Mouse (Mus musculus) CD8-positive naive resting alpha-beta T cell, adult 2 months (primary cell): ENCODE measurements at regions not wholly inside any gene's neighbourhood (a gene's known extent, or its start where the extent isn't known, plus 50 kb on each side); places are given as distances from the start of the nearest gene placed in this dataset.
A peak's percentile ranks its signal among the peaks of the same experiment; 100 is the strongest.

Experiments
- DNase-seq, 2 experiments: peaks; one replicate each; pipeline ENCODE4 v3.0.0; 2022; ENCODE audit warnings: low read depth in 2 of 2, low spot score in 2 of 2

- DNase-seq = no peak
Measured at GRCm38 (mm10) chr4:31819521-31820259, 144.2 kb upstream of the Map3k7 start.

GRCm38 (mm10) chr4:31823574-31824348 is 140.1 kb upstream of the Map3k7 start:
- DNase-seq = peak; percentile 7 to 11

GRCm38 (mm10) chr4:31824518-31825437 is 139.1 kb upstream of the Map3k7 start:
- DNase-seq = no peak

GRCm38 (mm10) chr4:31825438-31825830 is 138.5 kb upstream of the Map3k7 start:
- no peak for DNase-seq

DNA sequence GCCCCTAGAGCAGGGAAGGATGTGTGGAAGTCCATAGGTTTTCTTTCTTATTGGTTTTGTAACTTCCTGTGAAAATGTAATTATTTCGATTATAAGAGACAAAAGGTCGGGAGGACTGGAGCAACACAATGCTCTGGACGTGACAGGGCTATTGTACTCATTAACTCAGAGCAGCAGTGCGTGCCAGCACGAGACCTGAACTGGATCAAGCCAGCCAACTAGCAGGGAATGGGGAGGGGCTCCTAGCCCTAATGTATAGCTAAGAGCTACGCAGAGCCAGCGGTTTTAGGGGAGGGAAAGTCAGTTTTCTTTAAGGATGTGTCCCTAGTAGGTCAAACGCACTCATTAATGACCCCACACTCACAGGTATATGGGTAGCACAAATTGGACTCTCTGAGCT is 137.2 kb upstream of the Map3k7 start:
- DNase-seq = no peak

DNA sequence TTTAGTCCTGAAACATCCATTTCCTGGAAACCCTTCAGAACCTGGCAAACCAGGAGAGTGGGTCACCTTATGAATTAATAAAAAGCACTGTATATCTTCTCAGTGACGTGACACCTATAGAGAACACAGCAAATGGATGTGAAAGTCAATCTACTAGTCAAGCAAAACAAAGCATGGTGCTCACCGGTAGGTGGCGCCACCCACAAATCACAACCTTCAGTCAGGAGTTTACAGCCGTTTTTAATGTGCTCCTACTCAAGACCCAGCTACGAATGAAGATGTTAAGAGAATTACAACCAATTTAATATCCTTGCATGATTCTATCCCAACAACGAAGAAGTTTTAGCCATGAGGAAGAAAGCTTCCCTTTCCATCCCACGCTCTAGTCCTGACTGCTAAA is 136.6 kb upstream of the Map3k7 start:
- DNase-seq = peak; percentile 4 to 5

- no peak for DNase-seq
Measured at GRCm38 (mm10) chr4:31830241-31830640, 133.7 kb upstream of the Map3k7 start.

DNA sequence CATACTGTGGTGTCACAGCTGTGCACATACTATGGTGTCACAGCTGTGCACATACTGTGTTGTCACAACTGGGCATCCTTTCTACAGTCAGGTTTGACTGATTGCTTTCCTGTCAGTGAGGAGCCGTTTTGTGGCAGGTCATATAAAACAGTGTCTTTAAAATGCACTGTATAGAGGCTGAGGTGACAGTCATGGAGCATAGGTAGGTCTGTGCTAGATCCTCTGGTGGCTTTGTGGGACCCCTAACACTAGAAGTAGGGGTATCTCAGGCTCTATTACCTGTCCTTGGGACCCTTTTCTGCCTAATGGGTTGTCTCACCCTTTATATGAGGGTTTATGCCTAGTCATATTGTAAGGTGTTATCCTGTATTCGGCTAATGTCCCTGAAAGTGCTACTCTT is 132.4 kb upstream of the Map3k7 start:
- no peak for DNase-seq

DNA sequence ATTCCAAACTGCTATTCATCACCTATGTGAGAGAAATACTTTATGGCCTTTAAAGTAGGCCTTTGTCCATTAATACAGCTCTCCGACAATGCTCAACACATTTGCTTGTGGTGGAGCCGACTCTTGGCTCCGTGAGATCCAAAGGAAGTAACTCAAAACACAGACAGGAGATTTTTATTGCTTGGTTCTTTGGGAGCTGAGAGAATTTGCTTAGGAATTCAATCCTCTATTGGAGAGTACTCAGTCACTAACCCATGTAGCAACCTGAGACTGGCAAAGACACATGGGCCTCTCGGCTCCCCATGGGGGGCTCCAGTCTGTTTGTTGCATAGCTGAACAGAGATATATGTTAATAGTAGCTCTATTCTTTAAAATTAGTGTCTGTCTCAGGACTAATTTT is 130.1 kb upstream of the Map3k7 start:
- DNase-seq = no peak

DNA sequence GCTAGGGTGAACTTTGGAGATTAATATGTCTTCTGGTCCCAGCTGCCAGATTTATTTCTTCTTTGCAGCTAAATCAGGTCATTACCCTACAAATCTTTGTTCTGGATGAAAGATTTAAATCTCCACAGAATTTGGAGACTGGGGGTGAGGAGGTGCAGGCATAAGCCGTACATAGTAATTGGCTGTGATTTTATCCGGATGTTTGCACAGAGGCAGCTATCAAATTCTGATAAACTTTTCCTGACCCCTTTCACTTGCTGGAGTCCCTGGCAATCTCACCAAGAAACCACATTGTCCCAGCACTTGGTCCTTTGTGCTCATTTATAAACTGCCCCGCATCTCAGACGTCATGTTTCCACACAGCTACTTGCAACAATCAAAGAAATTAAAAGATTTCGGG is 128.8 kb upstream of the Map3k7 start:
- DNase-seq = no peak

- no peak for DNase-seq
Measured at GRCm38 (mm10) chr4:31838592-31838991, 125.3 kb upstream of the Map3k7 start.

DNA sequence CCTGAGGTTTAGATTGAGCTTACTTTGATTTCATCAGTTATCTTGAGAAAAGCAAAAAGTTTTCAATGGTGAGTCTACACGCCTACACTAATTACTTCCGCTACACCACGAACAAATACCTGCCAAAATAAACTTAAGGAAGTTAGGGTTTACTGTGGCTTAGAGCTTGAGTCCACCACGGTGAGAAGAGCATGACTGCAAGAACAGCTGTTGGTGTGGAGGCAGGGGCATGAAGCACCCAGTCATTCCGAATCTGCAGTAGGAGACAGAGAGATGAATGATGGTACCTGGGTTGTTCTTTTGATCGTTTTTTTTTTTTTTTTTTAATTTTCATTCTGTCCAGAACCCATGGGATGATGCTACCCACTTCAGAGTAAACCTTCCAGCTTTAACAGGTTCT is 114.1 kb upstream of the Map3k7 start:
- no peak for DNase-seq

GRCm38 (mm10) chr4:31851006-31851405 is 112.9 kb upstream of the Map3k7 start:
- no peak for DNase-seq

DNA sequence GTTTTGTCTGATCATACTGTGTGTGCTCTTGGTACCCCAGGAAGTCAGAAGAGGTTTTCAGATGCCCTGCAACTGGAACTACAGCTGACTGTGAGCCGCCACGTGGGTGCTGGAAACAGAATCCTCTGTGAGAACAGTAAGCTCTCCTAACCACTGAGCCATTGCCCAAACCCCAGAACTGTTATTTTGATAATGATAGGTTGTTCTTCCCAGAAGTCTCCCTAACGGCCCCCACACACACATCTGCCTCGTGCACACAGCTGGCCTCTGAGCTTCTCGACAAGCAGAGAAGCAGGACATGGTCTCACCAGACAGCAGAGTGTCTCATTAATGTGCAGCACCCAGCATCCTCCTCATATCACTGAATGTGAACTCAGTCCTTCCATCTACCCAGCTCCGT is 110.0 kb upstream of the Map3k7 start:
- no peak for DNase-seq

GRCm38 (mm10) chr4:31860389-31860788 is 103.5 kb upstream of the Map3k7 start:
- no peak for DNase-seq

GRCm38 (mm10) chr4:31861172-31861571 is 102.7 kb upstream of the Map3k7 start:
- no peak for DNase-seq

- DNase-seq = no peak
Measured at GRCm38 (mm10) chr4:31872985-31873983, 90.6 kb upstream of the Map3k7 start.

GRCm38 (mm10) chr4:31877389-31877788 is 86.5 kb upstream of the Map3k7 start:
- DNase-seq = no peak

GRCm38 (mm10) chr4:31878493-31879191 is 85.3 kb upstream of the Map3k7 start:
- DNase-seq = no peak

DNA sequence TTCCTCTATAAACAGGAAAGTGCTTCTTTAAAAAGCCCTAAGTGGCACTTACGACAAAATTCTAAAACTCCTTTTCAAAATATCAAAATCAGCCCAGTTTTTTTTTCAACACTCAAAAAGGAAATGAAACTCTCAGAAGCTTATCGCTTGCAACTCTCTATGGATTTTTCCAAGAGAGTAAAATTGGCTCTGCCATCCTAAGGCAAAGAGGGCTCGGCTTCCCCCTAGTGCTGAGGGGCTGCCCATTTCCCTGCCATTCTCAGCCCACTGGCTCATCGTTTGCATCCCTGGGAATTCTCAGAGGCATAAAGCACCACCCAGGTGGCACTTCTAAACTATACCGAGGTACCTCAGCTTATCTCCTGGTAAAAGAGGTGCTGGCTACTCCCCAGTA is 84.7 kb upstream of the Map3k7 start:
- DNase-seq = no peak
